Mouse (Mus musculus) kidney, postnatal 10 days (tissue): ENCODE measurements around the gene Gba2.

Experiments
- DNase-seq: peaks from one replicate; pipeline ENCODE4 v3.0.0; 2021; ENCODE audit warnings: mixed read lengths

Gene Gba2

DNA sequence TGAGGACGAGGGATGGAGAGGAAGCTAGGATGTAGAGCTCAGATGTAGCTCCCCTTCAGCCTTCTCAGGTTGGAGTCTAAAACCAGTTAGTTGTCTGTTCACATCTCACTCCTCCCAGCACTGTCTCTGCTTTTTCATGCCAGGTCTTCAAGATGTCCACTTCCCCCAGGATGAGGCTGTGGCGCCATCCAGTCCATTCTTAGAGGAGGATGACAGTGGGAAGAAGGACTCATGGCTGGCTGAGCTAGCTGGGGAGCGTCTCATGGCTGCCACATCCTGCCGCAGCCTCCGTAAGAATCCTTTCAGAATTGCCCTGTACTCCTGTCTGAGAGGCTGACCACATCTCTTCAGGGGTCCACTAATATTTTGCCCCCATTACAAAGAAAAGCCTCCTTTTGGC lies 2.0 kb upstream of the Gba2 start:
- DNase-seq, result peak; percentile 4

DNA sequence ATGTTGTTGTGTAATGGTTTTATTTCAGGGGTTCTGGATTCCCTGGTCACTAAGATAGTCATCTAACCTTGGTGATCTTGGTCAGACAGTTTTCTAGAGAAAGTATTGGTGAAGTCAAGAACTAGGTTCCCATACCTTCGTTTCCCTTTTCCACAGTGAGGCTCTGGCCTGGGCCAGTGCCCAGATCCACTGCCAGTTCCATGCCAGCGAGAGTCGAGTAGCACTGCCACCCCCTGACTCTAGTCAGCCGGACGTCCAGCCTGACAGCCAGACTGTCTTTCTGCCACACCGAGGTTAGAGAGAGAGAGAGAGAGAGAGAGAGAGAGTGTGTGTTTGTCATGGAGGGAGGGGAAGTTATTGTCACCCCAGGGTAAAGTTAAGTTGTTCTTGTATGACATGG lies 1.1 kb upstream of the Gba2 start:
- peak; percentile 9 for DNase-seq

DNA sequence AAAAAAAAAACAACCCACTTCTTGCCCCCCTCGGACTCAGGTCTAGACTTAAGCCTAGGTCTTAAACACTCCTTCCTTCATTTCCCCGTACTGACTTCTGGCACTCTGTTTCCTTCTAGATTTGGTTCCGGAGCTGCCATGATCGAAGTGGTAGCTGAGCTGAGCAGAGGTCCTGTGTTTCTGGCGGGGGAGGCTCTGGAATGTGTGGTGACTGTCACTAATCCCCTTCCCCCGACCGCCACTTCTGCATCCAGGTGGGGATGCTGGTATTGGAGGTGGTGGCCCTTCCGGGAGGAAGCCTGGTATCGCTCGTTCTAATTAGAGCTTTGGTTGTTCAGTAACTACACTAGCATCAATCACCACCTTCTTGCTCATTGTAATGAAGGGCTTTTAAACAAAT lies 583 bp upstream of the Gba2 start:
- DNase-seq, result peak; percentile 23

DNA sequence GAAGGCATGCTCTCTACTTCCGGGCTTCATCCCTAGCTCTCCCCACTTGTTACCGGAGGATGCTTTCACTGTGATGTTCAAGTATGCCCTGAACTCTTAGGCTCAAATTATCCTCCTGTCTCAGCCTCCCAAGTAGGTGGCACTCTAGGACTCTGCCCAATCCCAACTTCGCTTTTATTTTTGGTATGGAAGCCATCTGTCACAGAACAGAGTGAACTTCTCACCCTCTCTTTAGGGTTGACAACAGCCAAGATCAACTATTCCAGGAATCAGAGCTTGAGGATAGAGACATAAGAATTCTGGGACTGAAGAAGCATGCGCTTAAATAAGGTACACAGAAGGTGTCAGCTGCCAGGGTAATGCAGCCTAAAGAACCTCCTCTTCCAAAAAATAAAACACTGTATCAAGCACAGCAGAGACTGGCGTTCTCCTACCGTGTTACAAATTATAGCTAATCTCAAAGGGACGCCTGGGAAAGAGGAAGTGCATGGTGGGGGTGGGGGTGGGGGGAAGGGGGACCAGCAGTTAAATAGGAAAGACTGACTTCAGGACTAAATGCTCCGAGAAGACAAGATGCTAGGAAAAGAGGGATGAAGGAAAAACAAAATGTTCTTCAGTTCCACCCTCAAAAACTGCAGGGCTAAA lies 1.3 kb downstream of the Gba2 start:
- DNase-seq, result no peak

DNA sequence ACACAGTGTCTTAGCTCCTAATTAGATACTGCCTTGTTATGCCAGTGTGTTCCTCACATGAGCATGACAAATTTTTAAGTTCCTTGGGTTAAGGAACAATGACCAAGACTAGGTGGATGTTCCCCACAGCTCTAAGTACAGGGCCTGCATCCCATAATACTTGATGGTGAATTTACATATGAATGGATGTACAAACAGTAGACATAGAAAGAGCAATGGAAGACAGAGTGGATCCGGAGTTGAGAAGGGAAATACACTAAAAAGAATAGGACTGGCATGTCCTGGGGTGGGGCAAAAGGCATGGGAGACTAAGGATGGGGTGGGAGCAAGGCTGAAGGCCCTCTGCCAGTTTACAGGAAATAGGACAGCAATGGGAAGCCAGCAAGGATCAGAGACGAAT lies 3.3 kb downstream of the Gba2 start:
- no peak for DNase-seq

DNA sequence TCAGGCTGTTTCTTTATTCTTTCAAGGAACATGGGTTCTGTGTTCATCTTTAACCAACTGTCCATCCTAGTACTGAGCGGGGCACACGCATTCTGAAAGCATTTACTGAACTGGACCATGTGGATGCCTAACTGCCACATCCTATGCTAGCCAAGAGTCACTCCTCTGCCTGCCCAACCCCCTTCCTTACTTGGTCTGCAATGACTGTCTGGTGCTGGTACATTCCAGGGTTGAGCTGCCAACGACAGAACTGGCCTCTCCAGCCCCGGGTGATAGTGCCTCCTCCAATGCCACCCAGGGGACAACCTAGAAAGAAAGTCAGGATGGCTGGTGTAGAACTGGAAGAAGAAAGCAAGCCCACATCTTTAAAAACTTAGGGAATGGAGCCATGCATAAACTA lies 5.1 kb downstream of the Gba2 start:
- DNase-seq, result no peak

DNA sequence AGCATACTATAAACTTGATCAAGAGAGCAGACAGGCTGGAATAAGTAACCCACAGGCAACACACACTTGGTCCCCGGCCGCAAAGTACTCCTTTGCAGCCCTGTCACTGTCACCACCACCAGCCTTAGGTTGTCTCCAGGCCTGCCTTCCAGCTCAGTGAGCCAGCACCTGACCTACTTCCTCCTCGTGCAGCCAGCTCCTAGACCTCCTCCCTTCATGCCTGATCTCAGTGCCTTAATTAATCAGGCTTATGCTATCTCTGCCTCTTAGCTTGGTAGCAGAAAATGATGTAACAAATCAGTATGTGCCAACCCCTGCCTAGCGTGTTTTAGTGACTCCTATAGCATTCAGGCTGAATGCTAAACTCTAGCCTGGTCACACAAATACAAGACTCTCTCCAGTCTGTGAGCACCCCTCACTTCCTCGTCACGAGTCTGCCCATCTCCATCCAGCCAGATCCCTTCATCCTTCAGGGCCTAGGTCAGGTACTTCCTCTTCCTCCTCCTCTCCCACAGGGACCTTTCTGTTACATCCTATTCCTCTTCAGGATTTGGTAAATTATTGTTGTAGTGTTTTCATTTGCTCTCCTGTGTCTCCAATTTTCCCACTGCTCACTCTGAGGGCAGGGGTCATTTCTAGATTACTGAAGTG lies 7.2 kb downstream of the Gba2 start:
- no peak for DNase-seq

DNA sequence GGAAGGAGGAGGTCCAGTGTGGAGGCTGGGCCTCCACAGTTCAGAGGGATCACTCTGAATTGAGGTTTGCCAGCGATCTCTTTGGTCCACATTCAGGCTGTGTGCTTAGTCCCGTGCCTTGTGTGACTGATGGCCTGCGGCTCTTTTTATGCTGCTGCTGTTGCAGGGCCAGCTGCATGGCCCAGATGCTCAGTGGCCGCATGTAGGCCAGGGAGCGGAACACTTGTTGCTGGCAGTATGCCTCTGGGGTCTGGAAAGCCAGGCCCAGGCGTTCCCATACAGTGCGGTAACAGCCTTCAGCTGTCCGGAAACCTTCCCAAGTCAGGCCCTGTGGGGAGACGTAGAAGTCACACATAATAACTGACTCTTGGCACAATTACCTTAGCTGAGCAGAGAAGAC lies 11.5 kb downstream of the Gba2 start:
- DNase-seq, result no peak

DNA sequence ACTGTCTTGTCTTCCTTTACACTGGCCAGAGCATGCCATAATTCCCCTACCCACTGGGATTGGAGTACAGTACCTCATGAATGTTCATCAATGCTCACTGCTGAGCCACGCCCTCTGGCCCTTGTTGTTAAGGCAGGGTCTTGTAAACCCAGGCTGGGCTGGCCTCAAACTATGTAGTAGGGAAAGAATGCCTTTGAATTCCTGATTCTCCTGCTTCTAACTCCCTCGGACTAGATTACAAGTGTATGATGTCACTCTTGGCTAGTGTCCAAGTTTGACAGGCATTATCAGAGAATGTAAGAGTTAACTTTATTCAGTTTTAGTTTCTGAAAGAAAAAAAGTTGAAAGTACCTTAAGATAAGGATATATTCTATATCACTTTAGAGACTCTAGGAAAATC lies 14.4 kb downstream of the Gba2 start:
- no peak for DNase-seq

DNA sequence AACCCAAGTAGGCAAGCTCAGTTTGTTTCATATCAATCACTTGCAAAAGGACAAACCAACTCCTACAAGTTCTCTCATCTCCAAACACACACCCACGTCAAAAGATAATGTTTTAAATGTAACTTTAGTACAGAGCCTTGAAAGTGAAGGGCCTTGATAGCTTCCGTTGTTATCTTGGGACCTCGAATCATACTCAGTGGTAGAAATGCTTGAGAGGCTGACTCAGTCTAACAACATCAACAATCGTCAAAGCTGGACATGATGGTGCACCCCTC lies 15.1 kb downstream of the Gba2 start:
- DNase-seq, result no peak

DNA sequence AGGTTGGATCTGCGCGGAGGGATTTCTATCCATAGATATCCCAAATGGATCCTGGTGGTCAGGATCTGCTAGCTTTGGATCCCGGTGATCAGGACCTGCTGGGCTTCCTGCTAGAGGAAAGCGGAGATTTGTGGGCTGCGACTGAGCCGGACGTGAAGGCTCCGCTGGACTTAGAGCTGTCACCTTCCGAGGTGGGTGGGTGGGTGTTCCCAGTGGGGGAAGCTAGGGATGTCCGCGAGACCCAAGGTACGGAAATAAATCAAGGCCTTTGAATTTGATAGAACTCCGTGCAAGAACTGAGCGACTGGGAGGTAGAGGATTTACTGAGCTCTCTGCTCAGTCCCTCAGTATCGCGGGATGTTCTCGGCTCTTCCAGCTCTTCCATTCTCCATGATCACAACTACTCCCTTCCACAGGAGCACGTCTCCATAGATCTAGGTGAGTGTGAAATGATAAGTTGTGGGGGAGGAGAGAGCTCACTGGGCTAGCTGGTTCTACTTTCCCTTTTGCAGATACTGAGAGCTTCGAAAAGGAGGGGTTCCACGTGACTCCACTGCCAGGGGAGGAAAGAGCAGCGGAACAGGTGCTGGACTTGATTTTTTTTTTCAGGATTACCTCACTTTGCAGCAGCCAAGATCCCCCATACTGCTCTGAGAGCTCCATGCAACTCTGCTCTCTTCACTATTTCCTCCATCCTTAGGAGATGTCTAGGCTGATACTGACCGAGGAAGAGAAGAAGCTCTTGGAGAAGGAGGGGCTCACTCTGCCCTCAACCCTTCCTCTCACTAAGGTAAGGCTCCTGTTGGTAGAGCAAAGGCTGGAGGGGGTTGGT lies 15.7 kb downstream of the Gba2 start:
- DNase-seq, result no peak

DNA sequence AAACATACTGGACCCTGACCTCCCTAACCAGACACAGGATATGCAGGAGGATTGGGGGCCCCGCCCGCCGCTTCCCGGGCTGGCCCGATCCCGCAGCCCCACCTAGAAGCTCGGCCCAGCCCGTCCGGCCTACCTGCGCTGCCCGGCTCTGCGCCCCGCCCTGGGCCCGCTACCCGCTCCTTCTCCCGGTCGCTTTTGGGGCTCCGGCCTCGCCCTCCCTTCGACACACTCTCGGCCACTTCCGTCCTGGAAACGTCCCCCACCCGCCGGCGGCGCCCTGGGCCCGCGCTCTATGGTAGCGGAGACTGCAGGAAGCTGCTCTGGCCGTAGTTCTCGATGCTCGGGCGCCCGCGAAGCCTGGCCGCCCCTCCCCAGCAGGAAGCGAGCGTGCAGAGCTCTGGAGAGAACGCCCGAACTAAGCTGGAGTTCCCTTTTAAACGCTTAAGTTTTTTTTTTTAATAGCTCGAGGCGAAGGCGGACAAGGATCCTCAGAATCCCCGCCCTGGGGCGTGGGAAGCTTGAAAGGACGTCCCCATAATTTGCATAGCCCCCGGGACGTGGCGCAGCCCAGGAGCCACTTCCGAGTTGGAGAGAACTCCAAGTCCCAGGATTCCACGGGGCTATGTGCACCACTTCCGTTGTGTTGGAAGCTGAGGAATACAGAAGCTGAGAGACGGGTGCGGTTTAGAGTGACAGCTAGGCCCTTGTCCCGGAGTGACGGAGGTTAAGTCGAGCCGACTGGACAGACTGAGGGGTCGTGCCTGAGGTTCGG lies 16.5 kb downstream of the Gba2 start, which contains the start of the genes Creb3 and Tln1:
Gene Creb3 (plus strand): TSS at position 336 of the 772 bp plus-strand sequence.
Gene Tln1 (minus strand): TSS at position 695 of the 772 bp plus-strand sequence.
- peak; percentile 95 for DNase-seq

DNA sequence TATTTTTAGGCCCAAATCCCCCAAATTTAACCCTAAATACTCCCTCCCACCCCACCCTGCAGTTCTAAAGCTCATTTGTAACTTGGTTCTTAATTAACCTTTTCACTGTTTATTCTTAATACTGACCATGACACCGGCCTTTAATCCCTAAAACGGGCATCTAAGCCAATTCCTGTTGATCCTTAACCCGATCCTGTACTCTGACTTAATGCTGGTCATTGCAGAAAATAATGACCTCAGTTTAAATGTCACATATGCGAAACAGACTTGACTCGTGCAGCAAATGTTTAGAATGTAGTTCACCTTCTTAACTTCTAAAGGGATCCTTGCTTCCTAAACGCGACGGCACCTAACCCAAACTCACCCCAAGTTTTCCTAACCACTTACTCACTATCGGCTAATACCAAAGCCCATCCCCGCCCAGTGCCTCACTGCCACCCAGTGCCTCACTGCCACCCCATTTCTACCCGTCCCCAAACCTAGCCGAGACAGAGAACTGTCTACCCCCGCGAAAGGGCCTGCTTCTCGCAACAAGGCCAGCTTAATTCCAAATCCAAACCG lies 17.2 kb downstream of the Gba2 start:
- DNase-seq, result no peak

DNA sequence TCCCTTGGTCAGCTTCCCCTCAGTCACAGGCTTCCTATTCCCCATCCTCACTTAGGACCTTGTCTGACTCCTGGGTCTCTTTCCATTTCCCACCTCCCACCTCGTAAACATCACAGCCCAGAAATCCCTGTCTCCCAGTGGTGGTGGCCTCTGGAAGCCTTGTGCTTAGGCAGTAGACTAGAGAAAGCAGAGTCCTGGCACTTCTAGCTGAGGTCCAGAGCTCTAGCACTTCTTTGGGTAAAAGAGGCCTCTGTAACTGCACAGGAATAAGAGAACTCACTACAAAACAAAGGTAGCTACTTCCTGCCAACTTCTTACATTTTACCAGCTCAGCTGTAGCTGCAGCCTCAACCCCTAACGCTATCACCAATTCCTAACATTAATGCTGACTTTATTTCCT lies 17.7 kb downstream of the Gba2 start:
- no peak for DNase-seq

DNA sequence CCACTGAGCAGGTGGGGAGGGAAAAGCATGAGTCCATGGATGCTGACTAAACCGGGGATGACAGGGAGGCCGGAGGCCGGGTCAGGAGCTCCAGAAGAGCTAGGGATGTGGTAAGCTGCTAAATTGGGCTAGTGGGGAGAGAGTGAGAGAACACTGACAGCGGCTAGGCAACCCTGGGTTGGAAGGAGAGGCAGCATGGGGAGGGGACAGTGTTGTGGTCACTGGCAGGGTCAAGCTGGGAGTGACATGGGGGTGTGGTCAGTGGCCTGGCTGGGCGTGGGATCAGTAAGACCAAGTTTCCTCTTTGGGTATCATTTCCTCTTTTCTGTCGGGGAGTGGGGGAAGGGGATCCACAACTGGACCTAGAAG lies 18.4 kb downstream of the Gba2 start:
- peak; percentile 78 for DNase-seq

DNA sequence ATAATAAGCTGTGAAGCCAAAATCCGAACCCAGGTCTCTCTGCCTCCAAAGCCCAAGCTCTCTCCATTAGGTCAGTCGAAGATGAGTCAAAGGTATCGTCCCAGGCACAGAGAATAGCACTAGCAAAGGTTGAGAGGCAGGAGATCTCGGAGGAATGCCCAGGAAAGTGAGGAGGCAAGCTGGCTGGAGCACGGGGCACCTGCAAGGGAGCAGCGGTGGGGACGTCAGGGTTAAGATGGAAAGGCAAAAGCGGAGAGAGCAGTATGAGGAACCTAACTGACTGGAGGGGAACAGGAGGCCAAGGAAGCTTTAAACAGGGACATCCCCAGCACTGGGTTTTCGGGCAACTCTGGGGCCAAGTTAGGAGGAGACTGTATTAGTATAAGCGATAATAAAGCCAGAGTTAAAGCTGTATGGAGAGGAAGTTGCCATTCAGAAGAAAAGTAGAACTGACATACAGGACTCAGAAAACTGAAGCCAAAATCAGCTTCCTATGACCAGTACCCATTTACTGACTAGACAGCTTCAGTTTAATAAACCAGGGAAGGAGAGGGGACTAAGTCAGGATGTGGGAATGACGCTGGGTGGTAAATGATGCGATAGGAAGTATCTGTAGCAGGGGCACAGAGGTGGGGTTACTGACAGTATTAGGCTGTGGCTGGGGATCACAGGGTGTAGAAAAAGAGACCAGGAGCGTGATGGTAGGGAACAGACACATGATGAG lies 19.0 kb downstream of the Gba2 start:
- no peak for DNase-seq

DNA sequence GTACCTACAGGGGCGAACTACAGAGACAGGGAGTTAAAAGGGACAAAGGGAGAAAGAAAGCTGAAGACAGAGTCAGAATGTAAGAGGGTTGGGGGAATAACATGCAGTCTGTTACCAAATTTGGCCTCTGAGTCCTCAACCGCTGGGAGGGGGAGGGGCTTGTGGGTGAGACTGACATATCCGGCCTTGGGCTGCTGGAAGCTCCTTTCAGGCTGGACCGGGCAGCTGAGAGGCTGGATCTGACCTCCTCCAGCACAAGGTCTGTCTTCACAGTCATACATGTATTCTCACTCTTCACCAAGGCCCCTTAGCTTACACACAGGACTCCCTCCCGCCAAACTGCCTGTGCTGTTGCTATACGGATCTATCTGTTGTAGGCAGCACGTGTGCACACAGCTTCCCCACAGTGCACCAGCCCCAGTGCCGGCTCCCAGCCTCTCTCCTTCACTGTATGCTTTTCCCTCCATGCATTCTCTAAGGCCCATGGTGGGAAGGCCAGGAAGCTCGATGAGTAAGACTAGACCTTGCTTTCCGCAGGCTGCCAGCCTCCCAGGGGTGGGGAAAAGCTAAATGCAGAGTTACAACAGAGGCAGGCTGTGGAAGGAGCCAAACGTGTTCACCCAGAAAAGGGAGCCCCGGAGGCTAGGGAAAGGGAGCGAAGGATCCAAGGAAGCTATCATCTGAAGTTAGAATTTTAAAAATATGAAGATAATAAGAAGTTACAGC lies 19.9 kb downstream of the Gba2 start:
- DNase-seq, result peak; percentile 92

DNA sequence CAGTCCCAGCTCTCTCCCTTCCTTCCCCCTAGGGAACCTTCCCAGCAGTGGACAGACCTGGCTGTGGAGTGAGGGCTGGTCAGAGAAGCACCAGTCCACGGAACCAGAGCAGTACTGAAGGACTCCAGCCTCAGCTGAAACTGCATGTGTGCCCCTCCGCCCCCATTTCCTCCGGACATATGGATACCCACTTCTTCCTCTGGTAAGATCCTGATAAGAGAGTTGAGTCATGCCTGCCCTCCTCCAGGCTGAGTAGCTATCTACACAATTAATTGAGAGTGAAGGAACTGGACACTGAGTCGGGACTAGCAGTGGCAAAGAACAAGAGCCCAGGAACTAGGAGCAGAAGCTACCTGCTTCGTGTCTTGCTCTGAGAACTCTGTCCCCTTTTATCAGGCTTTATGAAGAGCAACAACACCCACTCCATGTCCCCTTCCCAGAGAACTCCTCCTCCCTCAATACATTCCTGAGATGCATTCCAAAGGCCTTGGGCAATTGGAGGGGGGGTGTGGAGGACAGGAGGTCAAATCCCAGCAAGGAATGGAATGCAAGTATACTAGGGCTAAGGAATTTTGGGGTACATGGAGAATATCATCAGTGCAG lies 20.5 kb downstream of the Gba2 start:
- DNase-seq, result peak; percentile 78

DNA sequence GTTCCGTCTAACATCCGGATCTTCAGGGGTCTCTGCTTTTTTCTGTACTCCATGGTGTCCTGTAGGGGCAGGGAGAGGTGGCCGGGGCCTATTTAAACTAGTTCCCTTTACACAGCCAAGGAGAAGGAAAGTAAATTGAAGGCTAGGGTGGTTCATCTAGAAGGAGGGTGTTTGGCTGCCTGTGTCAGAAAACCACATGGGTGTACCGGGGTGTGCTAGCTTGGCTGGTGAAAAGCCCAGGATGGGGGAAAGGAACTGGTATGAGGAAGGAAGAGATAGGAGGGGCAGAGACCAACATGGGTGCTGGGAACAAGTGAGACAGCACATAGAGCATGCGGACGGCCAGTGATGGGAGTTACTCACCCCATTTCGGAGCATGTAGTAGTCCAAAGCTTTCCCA lies 22.7 kb downstream of the Gba2 start:
- DNase-seq, result no peak

DNA sequence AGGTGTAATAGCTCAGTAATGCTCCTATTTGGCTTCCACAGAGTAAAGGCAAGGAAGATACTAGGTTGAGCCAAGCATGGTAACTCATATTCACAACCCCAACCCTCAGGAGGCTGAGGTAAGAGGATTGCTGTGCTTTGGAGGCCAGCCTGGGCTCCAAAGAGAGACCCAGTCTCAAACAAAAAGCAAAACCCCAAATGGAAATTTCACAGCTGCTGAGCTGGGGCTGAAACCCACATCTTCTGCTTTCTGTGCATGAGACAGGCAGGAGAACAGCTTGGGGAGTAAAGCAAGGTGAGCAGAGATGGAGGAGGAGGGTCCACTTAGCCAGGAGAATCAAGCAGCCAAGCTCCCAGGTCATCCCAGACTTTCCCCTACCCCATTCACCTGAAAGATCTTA lies 24.8 kb downstream of the Gba2 start:
- no peak for DNase-seq

DNA sequence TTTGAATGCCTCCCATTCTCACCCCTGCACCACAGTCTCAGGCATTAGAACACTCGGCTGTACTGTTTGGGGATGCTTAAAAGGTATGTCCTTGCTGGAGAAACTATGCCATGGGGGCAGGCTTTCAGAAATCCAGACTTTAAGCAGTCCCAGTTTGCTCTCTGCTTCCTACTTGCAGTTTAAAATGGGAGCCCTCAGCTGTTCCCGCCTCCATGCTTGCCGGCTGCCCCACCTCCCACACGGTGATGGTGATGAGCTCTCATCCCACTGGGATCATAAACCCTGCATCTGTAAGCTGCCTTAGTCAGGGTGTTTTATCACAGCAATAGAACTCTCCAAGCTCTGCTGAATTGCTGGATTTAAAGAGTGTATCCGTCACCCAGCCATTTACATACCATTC lies 26.2 kb downstream of the Gba2 start:
- no peak for DNase-seq
